Comparison of ENCODE assay signal across 25 mouse cellular contexts in the genomic region with DNA sequence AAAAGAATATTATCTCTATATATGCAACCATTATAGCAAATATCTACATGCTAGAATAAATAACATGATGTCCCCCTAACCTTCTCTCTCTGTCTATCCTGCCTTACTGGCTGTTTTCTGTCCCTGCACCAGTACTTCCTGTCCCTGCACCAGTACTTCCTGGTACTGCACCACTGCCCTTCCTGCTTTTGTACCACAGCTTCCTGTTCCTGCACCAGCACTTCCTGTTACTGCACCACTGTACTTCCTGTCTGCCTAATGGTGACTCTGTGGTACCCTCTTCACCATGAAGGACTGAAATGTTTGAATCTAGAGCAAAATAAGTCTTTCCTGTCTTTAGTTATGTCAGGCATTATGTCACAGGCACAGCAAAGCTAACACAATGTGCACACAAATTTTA. TPM values are rescaled to one million over a fixed set of nuclear protein-coding genes. Genes with fewer than 3 reads are reported as not detected.
DNase-seq lines count a peak whose midpoint lies in the region; ATAC-seq and TF ChIP-seq lines count a peak whose summit lies in the region.
"Had no signal": no experiment of that assay in that cellular context is flagged by ENCODE, and none has a peak within 500 bp of the region (broad histone marks: within the 10 kb centered on the region; RNA-seq: fewer than 3 reads in every experiment).

No protein-coding gene starts in this region.

- TF ChIP-seq EP300 in MEL (IDR thresholded peaks at IDR 0.05; ENCODE audit: low read depth in 1 of 2, low read length in 2 of 2) = no peak

- H3K27me3 ChIP-seq in MEL (ENCODE audit: control insufficient read depth in 1 of 2, insufficient read depth in 2 of 2, low read length in 2 of 2) = peaks cover 0 to 2% of the 10 kb centered on the region in 2 experiments; a peak in 2 of 4 replicates
- no peaks in the 10 kb centered on the region for H3K27me3 ChIP-seq in splenic B cell, adult 2 months (ENCODE audit: control insufficient read depth, insufficient read depth, low read length, poor library complexity, severe bottlenecking)
- H3K27me3 ChIP-seq: embryonic facial prominence, embryonic 15.5 days; hindbrain, embryonic 13.5 days; liver, embryonic 15.5 days had no signal

- no peak overlapping the region for H3K4me3 ChIP-seq in MEL (ENCODE audit: control insufficient read depth in 1 of 2, insufficient read depth in 1 of 2, low read depth in 2 of 2, low read length in 2 of 2)
- H3K4me3 ChIP-seq in lung, adult 2 months (replicated peaks; ENCODE audit: extremely low read depth, low read depth, low read length) = no peak overlapping the region
- H3K4me3 ChIP-seq: embryonic facial prominence, embryonic 15.5 days; heart, adult 2 months; hindbrain, embryonic 13.5 days; limb, embryonic 10.5 days; liver, embryonic 15.5 days had no signal

- H3K36me3 ChIP-seq in MEL (ENCODE audit: control insufficient read depth in 1 of 2, insufficient read depth in 2 of 2, low read length in 2 of 2) = no peaks in the 10 kb centered on the region
- H3K36me3 ChIP-seq in splenic B cell, adult 2 months (ENCODE audit: control insufficient read depth, insufficient read depth, low read length, poor library complexity, severe bottlenecking) = no peaks in the 10 kb centered on the region
- H3K36me3 ChIP-seq: embryonic facial prominence, embryonic 15.5 days; hindbrain, embryonic 13.5 days; limb, embryonic 10.5 days; liver, embryonic 15.5 days had no signal

- TF ChIP-seq CTCF in MEL (IDR thresholded peaks at IDR 0.05 in 2 of 3, conservative IDR thresholded peaks at IDR 0.05 in 1 of 3; ENCODE audit: control insufficient read depth in 1 of 3, insufficient read depth in 1 of 3, low read depth in 2 of 3, low read length in 3 of 3, poor library complexity in 1 of 3, severe bottlenecking in 1 of 3) = no peak
- no peak for TF ChIP-seq CTCF in lung, adult 2 months (IDR thresholded peaks at IDR 0.05; ENCODE audit: insufficient read depth, low read length)

- H3K9me3 ChIP-seq in MEL (replicated peaks; ENCODE audit: insufficient read depth, low read length) = no peaks in the 10 kb centered on the region
- H3K9me3 ChIP-seq: embryonic facial prominence, embryonic 15.5 days; hindbrain, embryonic 13.5 days; limb, embryonic 10.5 days; liver, embryonic 15.5 days had no signal

- ATAC-seq in megakaryocyte, adult 5-6 weeks (ENCODE audit: poor library complexity, severe bottlenecking) = peak; percentile 74
- ATAC-seq: forebrain, postnatal 0 days had no signal

- no peak overlapping the region for H3K27ac ChIP-seq in MEL (ENCODE audit: control insufficient read depth, low read depth, low read length)
- H3K27ac ChIP-seq: embryonic facial prominence, embryonic 15.5 days; heart, adult 2 months; hindbrain, embryonic 13.5 days; limb, embryonic 10.5 days; liver, embryonic 15.5 days had no signal

- no peak for TF ChIP-seq RAD21 in MEL (IDR thresholded peaks at IDR 0.05; ENCODE audit: low read depth, low read length)

- TF ChIP-seq POLR2A in MEL (IDR thresholded peaks at IDR 0.05; ENCODE audit: control insufficient read depth in 1 of 2, insufficient read depth in 1 of 2, low read depth in 1 of 2, low read length in 2 of 2, poor library complexity in 1 of 2) = no peak
- no peak for TF ChIP-seq POLR2A in lung, adult 2 months (IDR thresholded peaks at IDR 0.05; ENCODE audit: borderline replicate concordance, extremely low read depth, low read depth, low read length)

- H3K9ac ChIP-seq in MEL (ENCODE audit: control insufficient read depth, low read depth, low read length, poor library complexity, severe bottlenecking) = no peak overlapping the region
- H3K9ac ChIP-seq: embryonic facial prominence, embryonic 15.5 days; forebrain, postnatal 0 days; hindbrain, embryonic 13.5 days; liver, embryonic 15.5 days had no signal

- peak; percentile 22 to 29 for DNase-seq in B cell, adult 2 months
- DNase-seq in MEL (ENCODE audit: low read depth, low spot score) = peak; percentile 35
- peak; percentile 45 for DNase-seq in splenic B cell, adult 2 months (ENCODE audit: low read depth, low spot score)
- no peak for DNase-seq in kidney, postnatal 36 days
- no peak for DNase-seq in lung, adult 2 months
- no peak for DNase-seq in left cerebral cortex, adult 18-20 months (ENCODE audit: low spot score in 2 of 2)
- DNase-seq: adrenal gland, postnatal 36 days; cerebellum, adult 9-10 months; forebrain, postnatal 0 days; gastrocnemius, postnatal 14 days; heart, adult 2 months; heart, postnatal 36 days; kidney, adult 9 months; kidney, postnatal 14 days; liver; lung, postnatal 4 days; retina, postnatal 1 day; right cerebral cortex, postnatal 25 days; spleen, adult 18-20 months; thymus, postnatal 14 days had no signal

- H3K4me1 ChIP-seq in MEL (ENCODE audit: control insufficient read depth in 1 of 2, insufficient read depth in 2 of 2, low read length in 2 of 2) = no peaks in the 10 kb centered on the region
- no peaks in the 10 kb centered on the region; the same call in 1 of the 2 replicates for H3K4me1 ChIP-seq in lung, adult 2 months (ENCODE audit: control insufficient read depth, insufficient read depth, low read length)
- H3K4me1 ChIP-seq: embryonic facial prominence, embryonic 15.5 days; hindbrain, embryonic 13.5 days; limb, embryonic 10.5 days; liver, embryonic 15.5 days had no signal

- H3K79me2 ChIP-seq in MEL (ENCODE audit: control insufficient read depth, insufficient read depth, low read length, poor library complexity) = no peaks in the 10 kb centered on the region

TF ChIP-seq in MEL, 35 proteins besides CTCF, POLR2A, EP300 and RAD21:
- TF ChIP-seq ELF1 (IDR thresholded peaks at IDR 0.05; ENCODE audit: low read depth, low read length) = peak; percentile 83
- no peak for TF ChIP-seq JUND (IDR thresholded peaks at IDR 0.05; ENCODE audit: low read depth, low read length)
- peak; percentile 46; the same call in 1 of the 2 replicates for TF ChIP-seq HCFC1 (IDR thresholded peaks at IDR 0.05; ENCODE audit: low read depth, low read length)

RNA-seq across cellular contexts. Expression of a gene that starts 22.1 kb away (rescaled TPM):
- total RNA-seq in MEL (2012; rRNA removed) = 0.42 and 0.62 TPM in 2 replicates
- under 1 TPM in 1 of 2 experiments, not detected in 1; 0.15 TPM for polyA plus RNA-seq in MEL (2012; ENCODE audit: insufficient read depth in 1 of 2, insufficient read length in 2 of 2, low read depth in 1 of 2, low replicate concordance in 2 of 2, missing spikeins in 1 of 2)
- 0.76 and 0.98 TPM in 2 replicates for total RNA-seq in megakaryocyte, adult 5-6 weeks (2015)
- total RNA-seq in megakaryocyte, adult 5-6 weeks (2017) = 2.1 and 2.3 TPM in 2 replicates
- polyA plus RNA-seq in lung, adult 2 months (2012; rRNA removed) = 0.81 and 1.3 TPM in 2 replicates
- 1 to 10 TPM; 4.4 to 6.4 TPM for total RNA-seq in left cerebral cortex, adult 18-20 months (2021)

Comparison
In these comparisons a context has a peak if more than half of its experiments do, and no peak if none do; other contexts are left out.
1. DNase-seq: peak in B cell, adult 2 months (2 of 2), MEL (single experiment) and splenic B cell, adult 2 months (single experiment); none in kidney, postnatal 36 days (0 of 2), lung, adult 2 months (single experiment) and left cerebral cortex, adult 18-20 months (0 of 2).